Mouse (Mus musculus): Measurements from ENCODE around the gene Dynlt1b. TPM values are rescaled to one million over a fixed set of nuclear protein-coding genes. Genes with fewer than 3 reads are reported as not detected.
"Not testable (repeated sequence)": the region's sequence is repeated elsewhere in the genome, so short reads cannot be mapped to it uniquely, and the experiment has no call there.

Gene Dynlt1b
- polyA plus RNA-seq, 1 experiment from 2014 or later = 632 TPM

GRCm38 (mm10) chr17:6392473-6393340 is 37.2 kb upstream of the Dynlt1b start:
- H3K27ac ChIP-seq; H3K4me3 ChIP-seq (replicated peaks; ENCODE audit: low read depth, low read length); H3K9ac ChIP-seq (ENCODE audit: low read depth, low read length); H3K9me3 ChIP-seq (replicated peaks; ENCODE audit: low read length); H3K27me3 ChIP-seq (ENCODE audit: insufficient read depth, low read length); H3K4me1 ChIP-seq (replicated peaks; ENCODE audit: insufficient read depth, low read length); H3K36me3 ChIP-seq (ENCODE audit: insufficient read depth, low read length); H3K4me2 ChIP-seq (ENCODE audit: low read length); DNase-seq (ENCODE audit: low spot score): not testable (repeated sequence)
- no CpG with 5 or more reads among the region's 4 CpGs for WGBS
- peak; percentile 46 for ATAC-seq (replicated peaks; ENCODE audit: low FRiP score, low read depth)

GRCm38 (mm10) chr17:6398079-6398478 is 31.8 kb upstream of the Dynlt1b start:
- not testable (repeated sequence) for H3K4me2 ChIP-seq (ENCODE audit: low read length); H3K9me3 ChIP-seq (replicated peaks; ENCODE audit: low read length); H3K27ac ChIP-seq; H3K4me3 ChIP-seq (replicated peaks; ENCODE audit: low read depth, low read length); DNase-seq (ENCODE audit: low spot score); H3K27me3 ChIP-seq (ENCODE audit: insufficient read depth, low read length); H3K36me3 ChIP-seq (ENCODE audit: insufficient read depth, low read length); H3K9ac ChIP-seq (ENCODE audit: low read depth, low read length); ATAC-seq (replicated peaks; ENCODE audit: low FRiP score, low read depth); H3K4me1 ChIP-seq (replicated peaks; ENCODE audit: insufficient read depth, low read length)
- WGBS = 100% methylated on average over 1 of the region's 3 CpGs

DNA sequence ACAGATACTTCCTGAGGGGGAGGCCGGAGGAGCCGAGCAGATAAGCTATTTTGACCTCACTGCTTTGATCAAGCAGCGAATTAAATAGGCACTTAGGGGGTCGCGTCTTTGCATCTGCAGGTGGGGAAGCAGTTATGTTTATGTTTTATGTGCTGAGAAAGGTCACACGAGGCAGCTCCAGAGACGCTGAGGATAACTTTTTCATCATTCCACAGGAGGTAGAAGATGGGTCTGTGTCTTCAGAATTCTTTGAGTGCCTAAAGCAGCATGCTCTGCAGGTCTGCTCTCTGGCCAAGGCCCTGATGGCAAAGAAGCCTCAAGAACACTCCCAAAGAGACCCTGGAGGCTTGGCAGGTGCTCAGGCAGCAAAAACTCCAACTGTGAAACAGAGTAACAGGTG is 31.1 kb upstream of the Dynlt1b start:
- WGBS = 35% methylated on average over 7 of the region's 7 CpGs
- DNase-seq (ENCODE audit: low spot score); H3K9me3 ChIP-seq (replicated peaks; ENCODE audit: low read length); H3K4me2 ChIP-seq (ENCODE audit: low read length); H3K9ac ChIP-seq (ENCODE audit: low read depth, low read length); H3K36me3 ChIP-seq (ENCODE audit: insufficient read depth, low read length); H3K27me3 ChIP-seq (ENCODE audit: insufficient read depth, low read length); ATAC-seq (replicated peaks; ENCODE audit: low FRiP score, low read depth); H3K27ac ChIP-seq; H3K4me3 ChIP-seq (replicated peaks; ENCODE audit: low read depth, low read length); H3K4me1 ChIP-seq (replicated peaks; ENCODE audit: insufficient read depth, low read length): not testable (repeated sequence)

DNA sequence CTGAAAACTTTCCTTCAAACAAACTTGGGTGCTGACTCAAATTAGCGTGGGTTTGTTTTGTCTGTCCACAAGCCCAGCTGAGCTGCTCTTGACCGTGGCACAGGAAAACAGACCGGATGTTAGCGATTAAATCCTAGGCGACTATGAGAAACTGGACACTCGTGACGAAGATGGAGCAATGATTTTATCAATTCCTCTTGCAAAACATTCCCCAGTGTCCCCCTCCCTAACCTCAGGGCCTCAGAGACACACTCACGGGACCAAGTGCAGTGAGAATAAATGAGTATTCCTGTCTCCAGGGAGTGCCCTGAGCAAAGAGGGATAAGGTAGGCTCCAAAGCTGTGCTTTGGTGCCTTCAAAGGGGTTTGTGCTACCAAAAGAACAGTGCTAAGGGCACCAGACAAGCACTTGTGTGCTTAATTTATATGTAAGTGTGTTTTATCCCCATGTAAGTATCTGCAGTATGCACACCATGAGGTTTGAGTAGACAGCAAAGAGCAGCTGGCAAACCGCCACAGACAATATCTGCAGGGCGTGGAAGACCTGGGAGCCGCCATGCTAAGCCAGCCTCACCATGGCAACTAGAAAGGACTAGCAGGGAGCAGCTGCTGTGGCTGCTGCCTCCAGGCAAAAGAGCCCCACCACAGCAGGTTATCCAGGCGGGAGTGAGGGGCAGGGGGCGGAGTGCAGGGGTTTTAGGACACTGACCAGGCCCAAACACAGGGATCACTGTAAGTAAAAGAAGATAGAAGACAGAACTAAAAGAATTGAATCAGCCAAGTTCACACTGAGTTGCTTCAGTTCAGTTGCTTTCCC is 30.4 kb upstream of the Dynlt1b start:
- not testable (repeated sequence) for H3K9ac ChIP-seq (ENCODE audit: low read depth, low read length); H3K27ac ChIP-seq; DNase-seq (ENCODE audit: low spot score); H3K4me3 ChIP-seq (replicated peaks; ENCODE audit: low read depth, low read length); H3K4me2 ChIP-seq (ENCODE audit: low read length); H3K27me3 ChIP-seq (ENCODE audit: insufficient read depth, low read length); H3K9me3 ChIP-seq (replicated peaks; ENCODE audit: low read length); H3K36me3 ChIP-seq (ENCODE audit: insufficient read depth, low read length); H3K4me1 ChIP-seq (replicated peaks; ENCODE audit: insufficient read depth, low read length)
- 20% methylated on average over 5 of the region's 13 CpGs for WGBS
- 0 out of 2 replicates have a peak, but pooled peaks have one; percentile 24 for ATAC-seq (replicated peaks; ENCODE audit: low FRiP score, low read depth)

DNA sequence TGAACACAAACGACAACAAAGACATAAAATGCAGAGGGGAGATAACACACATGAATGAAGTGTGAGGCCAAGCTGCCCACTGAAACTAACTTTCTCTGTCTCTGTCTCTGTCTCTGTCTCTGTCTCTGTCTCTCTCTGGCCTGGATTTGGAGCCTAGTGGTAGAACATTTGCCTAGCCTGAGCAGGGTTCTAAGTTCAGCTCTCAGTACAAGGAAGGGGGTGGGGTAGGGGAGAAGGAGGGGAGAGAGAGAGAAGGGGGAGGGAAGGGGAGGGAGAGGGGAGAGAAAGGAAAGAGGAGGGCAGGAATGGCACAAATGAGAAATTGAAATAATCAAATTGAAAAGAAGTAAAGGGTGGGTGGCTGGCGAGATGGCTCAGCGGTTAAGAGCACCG is 29.8 kb upstream of the Dynlt1b start:
- H3K4me2 ChIP-seq (ENCODE audit: low read length); H3K36me3 ChIP-seq (ENCODE audit: insufficient read depth, low read length); H3K4me1 ChIP-seq (replicated peaks; ENCODE audit: insufficient read depth, low read length); H3K27me3 ChIP-seq (ENCODE audit: insufficient read depth, low read length); H3K4me3 ChIP-seq (replicated peaks; ENCODE audit: low read depth, low read length); H3K9me3 ChIP-seq (replicated peaks; ENCODE audit: low read length); H3K27ac ChIP-seq; H3K9ac ChIP-seq (ENCODE audit: low read depth, low read length): not testable (repeated sequence)
- WGBS = 74% methylated on average over 4 of the region's 4 CpGs
- ATAC-seq (replicated peaks; ENCODE audit: low FRiP score, low read depth) = 0 out of 2 replicates have a peak, but pooled peaks have one; percentile 26
- peak; percentile 0 for DNase-seq (ENCODE audit: low spot score)

GRCm38 (mm10) chr17:6404493-6404892 is 25.4 kb upstream of the Dynlt1b start:
- not testable (repeated sequence) for H3K4me3 ChIP-seq (replicated peaks; ENCODE audit: low read depth, low read length); DNase-seq (ENCODE audit: low spot score); H3K27me3 ChIP-seq (ENCODE audit: insufficient read depth, low read length); H3K4me1 ChIP-seq (replicated peaks; ENCODE audit: insufficient read depth, low read length); H3K4me2 ChIP-seq (ENCODE audit: low read length); H3K9ac ChIP-seq (ENCODE audit: low read depth, low read length); H3K27ac ChIP-seq; H3K9me3 ChIP-seq (replicated peaks; ENCODE audit: low read length); ATAC-seq (replicated peaks; ENCODE audit: low FRiP score, low read depth); H3K36me3 ChIP-seq (ENCODE audit: insufficient read depth, low read length)
- 58% methylated on average over 1 of the region's 1 CpGs for WGBS

- not testable (repeated sequence) for H3K4me1 ChIP-seq (replicated peaks; ENCODE audit: insufficient read depth, low read length); H3K27me3 ChIP-seq (ENCODE audit: insufficient read depth, low read length); H3K27ac ChIP-seq; H3K9ac ChIP-seq (ENCODE audit: low read depth, low read length); H3K9me3 ChIP-seq (replicated peaks; ENCODE audit: low read length); H3K4me3 ChIP-seq (replicated peaks; ENCODE audit: low read depth, low read length); H3K36me3 ChIP-seq (ENCODE audit: insufficient read depth, low read length); ATAC-seq (replicated peaks; ENCODE audit: low FRiP score, low read depth); DNase-seq (ENCODE audit: low spot score); H3K4me2 ChIP-seq (ENCODE audit: low read length)
- WGBS = 78% methylated on average over 1 of the region's 2 CpGs
These were observed 22.9 kb upstream of the Dynlt1b start for GRCm38 (mm10) chr17:6406972-6407371.

DNA sequence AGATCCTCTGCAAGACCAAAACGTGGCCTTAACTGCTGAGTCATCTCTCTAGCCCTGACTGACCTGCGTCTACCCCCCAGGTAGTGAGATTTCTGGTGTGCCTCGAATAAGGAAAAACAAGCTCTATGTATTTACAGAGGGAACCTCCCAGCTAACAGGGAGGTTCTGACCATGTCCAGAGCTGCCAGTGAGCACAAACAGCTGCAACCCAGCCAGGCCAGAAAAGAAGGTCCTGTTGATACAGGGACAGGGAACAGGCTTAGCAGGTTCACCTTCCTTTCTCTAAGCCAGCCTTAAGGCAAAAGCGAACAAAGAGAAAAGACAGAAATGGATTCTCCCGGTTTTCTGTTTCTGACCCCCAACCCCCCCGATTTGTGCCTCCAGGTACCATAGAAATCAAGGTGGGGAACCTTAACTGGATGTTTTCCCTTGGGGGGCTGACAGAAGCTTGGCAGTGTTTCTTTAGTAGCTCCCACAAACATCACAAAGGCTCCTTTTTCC is 19.1 kb upstream of the Dynlt1b start:
- WGBS = 58% methylated on average over 6 of the region's 6 CpGs
- H3K9ac ChIP-seq (ENCODE audit: low read depth, low read length); H3K36me3 ChIP-seq (ENCODE audit: insufficient read depth, low read length); DNase-seq (ENCODE audit: low spot score); ATAC-seq (replicated peaks; ENCODE audit: low FRiP score, low read depth); H3K4me3 ChIP-seq (replicated peaks; ENCODE audit: low read depth, low read length); H3K4me1 ChIP-seq (replicated peaks; ENCODE audit: insufficient read depth, low read length); H3K4me2 ChIP-seq (ENCODE audit: low read length); H3K9me3 ChIP-seq (replicated peaks; ENCODE audit: low read length); H3K27ac ChIP-seq; H3K27me3 ChIP-seq (ENCODE audit: insufficient read depth, low read length): not testable (repeated sequence)

DNA sequence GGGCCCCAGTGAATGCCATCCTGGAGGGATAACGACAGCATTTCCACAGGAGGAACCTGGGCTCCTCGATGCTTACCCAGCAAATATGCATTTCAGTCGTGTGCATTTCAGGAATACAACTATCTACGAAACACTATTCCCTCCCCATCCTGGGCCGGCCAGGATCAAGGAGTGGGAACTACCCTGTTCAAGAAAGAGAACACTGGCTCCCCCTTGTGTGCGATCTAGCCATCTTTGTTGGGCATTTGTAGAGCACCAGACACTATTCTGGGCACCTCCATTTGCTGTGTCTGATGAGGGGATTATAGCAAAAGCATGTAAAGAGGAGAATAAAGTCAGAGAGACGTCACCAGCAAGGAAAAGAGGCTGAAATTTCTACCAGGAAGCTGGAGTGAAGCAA is 12.8 kb upstream of the Dynlt1b start:
- not testable (repeated sequence) for H3K9me3 ChIP-seq (replicated peaks; ENCODE audit: low read length); H3K36me3 ChIP-seq (ENCODE audit: insufficient read depth, low read length); H3K4me3 ChIP-seq (replicated peaks; ENCODE audit: low read depth, low read length); ATAC-seq (replicated peaks; ENCODE audit: low FRiP score, low read depth); H3K27ac ChIP-seq; H3K4me1 ChIP-seq (replicated peaks; ENCODE audit: insufficient read depth, low read length); DNase-seq (ENCODE audit: low spot score); H3K27me3 ChIP-seq (ENCODE audit: insufficient read depth, low read length); H3K4me2 ChIP-seq (ENCODE audit: low read length); H3K9ac ChIP-seq (ENCODE audit: low read depth, low read length)
- 26% methylated on average over 4 of the region's 7 CpGs for WGBS

Data from kidney, postnatal 0 days (tissue).